Mouse (Mus musculus) c-Kit-negative CD71-positive TER-119-positive erythroid progenitor cells, embryonic 14.5 days (primary cell): ENCODE results near the gene Sox5.

ENCODE experiments used
- DNase-seq: peaks from one replicate; pipeline ENCODE4 v3.0.0-alpha.2; 2013; ENCODE audit warnings: low read depth, low spot score

Gene Sox5

DNA sequence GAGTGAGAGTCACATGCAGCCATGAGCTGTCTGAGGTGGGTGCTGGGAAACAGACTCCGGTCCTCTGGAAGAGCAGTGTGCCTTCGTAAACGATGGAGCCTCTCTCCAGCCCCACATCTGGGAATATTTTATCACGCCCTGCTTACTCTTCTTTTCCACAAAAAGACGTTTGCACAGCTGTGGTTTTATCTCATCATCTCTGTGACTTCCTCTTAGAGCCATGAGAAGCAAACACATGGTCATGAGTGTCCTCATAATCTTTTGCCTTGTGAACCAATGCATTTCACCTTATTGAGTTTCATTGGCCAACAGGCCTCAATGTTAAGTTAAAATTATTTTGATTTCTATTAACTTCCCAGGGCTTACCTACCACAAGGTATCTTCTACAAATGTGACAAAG lies 994.4 kb downstream of the Sox5 start:
- DNase-seq, result no peak

DNA sequence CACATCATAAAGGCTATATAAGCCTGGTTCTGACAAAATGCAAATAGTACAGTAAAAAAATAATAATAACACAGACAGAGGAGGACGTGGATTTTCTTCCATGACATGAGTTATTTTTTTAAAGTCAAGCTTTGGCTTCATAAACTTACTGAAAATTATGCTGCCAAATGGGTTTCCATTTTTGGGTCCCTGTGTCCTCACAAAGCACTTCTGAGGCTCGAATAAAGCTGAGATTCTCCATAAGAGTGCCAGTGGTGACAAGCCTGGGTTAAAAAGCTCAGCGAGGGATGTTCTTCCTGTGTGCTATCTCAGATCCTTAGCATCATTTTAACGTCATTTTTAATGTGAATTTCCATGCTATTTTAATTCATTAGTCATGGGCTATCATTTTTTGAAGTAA lies 996.1 kb downstream of the Sox5 start:
- no peak for DNase-seq
